Mouse (Mus musculus): ENCODE data around the gene Tjp2.

GRCm38 (mm10) chr19:24198676-24199303, 26.0 kb downstream of the Tjp2 start:
- TF ChIP-seq MYOD1 (IDR thresholded peaks at IDR 0.05; ENCODE audit: control insufficient read depth, insufficient read length, low read depth): peak; percentile 18
- TF ChIP-seq MYOG (IDR thresholded peaks at IDR 0.05; ENCODE audit: control insufficient read depth, extremely low read depth, insufficient read length): no peak
- no peak for TF ChIP-seq CTCF (IDR thresholded peaks at IDR 0.05; ENCODE audit: control insufficient read depth, insufficient read depth, insufficient read length)
- no peak for TF ChIP-seq CEBPB (IDR thresholded peaks at IDR 0.05; ENCODE audit: low read depth)
